Mouse (Mus musculus) ES-E14 (cell line): Measurements from ENCODE around the gene Kcnip1. TPM values are rescaled to one million over a fixed set of nuclear protein-coding genes. Genes with fewer than 3 reads are reported as not detected.

ENCODE experiments used
- DNase-seq: peaks from one replicate; pipeline ENCODE4 v3.0.0-alpha.2; 2013; ENCODE audit warnings: low read depth, low spot score
- H3K27ac ChIP-seq: 2 replicates; pipeline ENCODE4 v1.5.1; 2012; ENCODE audit warnings: low read depth, mild to moderate bottlenecking, low read length, moderate library complexity, mixed read lengths; ENCODE audit not compliant: poor library complexity, insufficient read depth, severe bottlenecking
- H3K36me3 ChIP-seq: 2 replicates; pipeline ENCODE4 v1.6.1; 2012; ENCODE audit warnings: mild to moderate bottlenecking, low read length, moderate library complexity, mixed read lengths; ENCODE audit not compliant: control insufficient read depth, poor library complexity, insufficient read depth, severe bottlenecking
- H3K4me1 ChIP-seq, 2 experiments: fragments of 150-350 bp in 1 of 2; sonication (generic) in 1 of 2; 2 replicates each; pipeline ENCODE4 v1.6.1; 2012; ENCODE audit warnings: low read length in 2 of 2, mild to moderate bottlenecking in 1 of 2, mixed read lengths in 1 of 2; ENCODE audit not compliant: control insufficient read depth in 2 of 2, insufficient read depth in 2 of 2, poor library complexity in 1 of 2
- H3K4me3 ChIP-seq, 2 experiments: fragments of 150-350 bp in 1 of 2; sonication (generic) in 1 of 2; 2 replicates each; pipeline ENCODE4 v1.5.1; 2012; ENCODE audit warnings: low read length in 2 of 2, low read depth in 1 of 2, mild to moderate bottlenecking in 1 of 2, mixed read lengths in 1 of 2; ENCODE audit not compliant: insufficient read depth in 1 of 2, poor library complexity in 1 of 2, severe bottlenecking in 1 of 2
- H3K9ac ChIP-seq: 2 replicates; pipeline ENCODE4 v1.6.1; 2012; ENCODE audit warnings: low read depth, mild to moderate bottlenecking, low read length, mixed read lengths; ENCODE audit not compliant: poor library complexity, insufficient read depth, severe bottlenecking
- H3K9me3 ChIP-seq: fragments of 150-350 bp; sonication (generic); 2 replicates; pipeline ENCODE4 v1.6.1; 2012; ENCODE audit warnings: low read depth, mild to moderate bottlenecking, low read length; ENCODE audit not compliant: control insufficient read depth, insufficient read depth
- CHD2 ChIP-seq: IDR thresholded peaks from 2 replicates; pipeline ENCODE4 v1.6.1; 2014; ENCODE audit warnings: mild to moderate bottlenecking, low read depth, low read length, inconsistent platforms
- HCFC1 ChIP-seq: IDR thresholded peaks from 2 replicates; pipeline ENCODE4 v1.6.1; 2012; ENCODE audit warnings: low read length, inconsistent platforms, borderline replicate concordance; ENCODE audit not compliant: insufficient read depth
- MAFK ChIP-seq: IDR thresholded peaks from 2 replicates; pipeline ENCODE4 v1.6.1; 2014; ENCODE audit warnings: mild to moderate bottlenecking, low read depth, low read length, inconsistent platforms; ENCODE audit not compliant: insufficient read depth
- ZC3H11A ChIP-seq: IDR thresholded peaks from 2 replicates; pipeline ENCODE4 v1.6.1; 2012; ENCODE audit warnings: low read depth, mild to moderate bottlenecking, inconsistent platforms, low read length, borderline replicate concordance
- ZNF384 ChIP-seq: IDR thresholded peaks from 2 replicates; pipeline ENCODE4 v1.6.1; 2012; ENCODE audit warnings: low read depth, low read length, inconsistent platforms
- in situ Hi-C, 2 experiments: fragments of 600-800 bp; cut with MboI; formaldehyde crosslinking; loops; one replicate each; pipeline ENCODE4 v1.15.1; 2025; ENCODE audit warnings: low sequenced_read_pairs in 2 of 2, inconsistent platforms in 1 of 2; ENCODE audit not compliant: unreplicated experiment in 2 of 2
- total RNA-seq: library from RNA; depleted of rRNA; stranded (reverse); fragments of 300-350 nt; gene quantifications from 2 replicates; pipeline ENCODE4 v1.2.3, GENCODE M21; 2012

The Kcnip1 gene
- total RNA-seq, 1 experiment = 0.22 TPM

- DNase-seq = no peak
- no peak overlapping the region for H3K9ac ChIP-seq
Observed at GRCm38 (mm10) chr11:33766976-33767938, 225.7 kb downstream of the Kcnip1 start.

GRCm38 (mm10) chr11:33761201-33761755, 231.7 kb downstream of the Kcnip1 start:
- Histone ChIP-seq H3K9me3 (no peaks in the 10 kb centered on the region), H3K27ac (no peak overlapping the region), H3K9ac (no peak overlapping the region), H3K4me3 (no peak overlapping the region), H3K36me3 (no peaks in the 10 kb centered on the region), H3K4me1 (no peaks in the 10 kb centered on the region)
- TF ChIP-seq CHD2 = no peak
- TF ChIP-seq ZC3H11A = no peak
- TF ChIP-seq ZNF384 = no peak
- in situ Hi-C loops = no loop called here
- DNase-seq = no peak

More at GRCm38 (mm10) chr11:33766976-33767938, 225.7 kb downstream of the Kcnip1 start:
- H3K27ac ChIP-seq = no peak overlapping the region
- no peaks in the 10 kb centered on the region for H3K4me1 ChIP-seq
- no peak for TF ChIP-seq CHD2
- no peak for TF ChIP-seq ZC3H11A
- TF ChIP-seq HCFC1 = no peak
- no peak for TF ChIP-seq MAFK
- no peak for TF ChIP-seq ZNF384
- H3K36me3 ChIP-seq = no peaks in the 10 kb centered on the region
- H3K9me3 ChIP-seq = no peaks in the 10 kb centered on the region
- in situ Hi-C loops = no loop called here
- no peak overlapping the region for H3K4me3 ChIP-seq

DNA sequence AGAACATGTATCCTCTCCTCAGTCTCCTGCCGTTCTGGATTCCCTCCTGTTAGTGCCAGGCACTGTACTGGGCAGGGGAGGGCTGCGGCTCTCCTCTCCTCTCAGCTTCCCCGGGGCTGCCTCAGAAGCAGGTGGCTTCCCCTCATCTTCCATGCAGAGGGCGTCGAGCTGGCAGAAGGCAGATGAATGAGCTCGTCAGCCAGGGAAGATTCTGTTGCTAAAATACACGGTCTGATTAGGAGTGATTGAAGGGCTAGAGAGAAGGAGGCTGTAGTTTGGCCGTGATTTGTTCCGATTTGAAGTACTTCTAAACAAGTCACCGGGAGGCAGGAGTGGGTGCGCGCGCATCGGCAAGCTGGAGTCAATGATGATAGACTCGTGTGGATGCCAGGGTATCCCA, 236.3 kb downstream of the Kcnip1 start:
- Histone ChIP-seq H3K9ac (no peak overlapping the region), H3K27ac (no peak overlapping the region), H3K4me3 (no peak overlapping the region), H3K36me3 (no peaks in the 10 kb centered on the region), H3K4me1 (no peaks in the 10 kb centered on the region), H3K9me3 (no peaks in the 10 kb centered on the region)
- no peak for TF ChIP-seq ZNF384
- TF ChIP-seq ZC3H11A = no peak
- TF ChIP-seq CHD2 = no peak
- TF ChIP-seq MAFK = no peak
- TF ChIP-seq HCFC1 = no peak
- in situ Hi-C loops = no loop called here
- no peak for DNase-seq

DNA sequence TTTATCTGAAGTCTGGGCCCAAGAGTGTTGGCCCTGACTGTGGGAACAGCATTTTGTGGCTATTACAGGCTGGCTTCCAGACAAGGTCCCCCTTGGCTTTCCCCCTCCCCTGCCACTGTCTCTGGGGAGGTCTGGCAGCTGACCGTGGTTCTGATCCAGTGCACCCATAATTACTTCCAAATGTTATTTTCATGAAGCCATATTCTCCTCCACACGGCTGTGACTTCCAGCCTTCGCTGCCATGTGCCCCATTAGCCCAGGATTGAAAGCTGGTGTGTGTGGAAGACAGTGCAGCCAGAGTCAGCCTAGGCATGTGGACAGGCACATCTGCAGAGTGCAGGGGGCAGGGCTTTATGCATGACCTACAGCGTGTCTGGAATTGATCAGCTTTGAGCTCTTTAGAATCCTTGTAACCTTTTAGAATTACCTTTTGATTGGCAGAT, 240.5 kb downstream of the Kcnip1 start:
- Histone ChIP-seq H3K27ac (no peak overlapping the region), H3K4me1 (no peaks in the 10 kb centered on the region), H3K9me3 (no peaks in the 10 kb centered on the region), H3K36me3 (no peaks in the 10 kb centered on the region), H3K9ac (no peak overlapping the region), H3K4me3 (no peak overlapping the region)
- DNase-seq = no peak
- TF ChIP-seq MAFK = no peak
- no peak for TF ChIP-seq ZNF384
- no peak for TF ChIP-seq CHD2
- TF ChIP-seq ZC3H11A = no peak
- TF ChIP-seq HCFC1 = no peak
- in situ Hi-C loops = no loop called here
